Mouse (Mus musculus) liver, embryonic 12.5 days (tissue): ENCODE measurements around the gene Atp6v0a2. TPM values are rescaled to one million over a fixed set of nuclear protein-coding genes. Genes with fewer than 3 reads are reported as not detected.

Experiments
- ATAC-seq: fragments of 200-750 bp; cut with Nextera tagmentation; 2 replicates; pipeline ENCODE4 v1.8.0; 2017; ENCODE audit warnings: moderate number of reproducible peaks, mild to moderate bottlenecking, moderate library complexity
- H3K27ac ChIP-seq: fragments of 300-500 bp; sonication (generic); 2 replicates; pipeline ENCODE4 v1.5.1; 2016; ENCODE audit warnings: mild to moderate bottlenecking
- H3K27me3 ChIP-seq: fragments of 300-500 bp; sonication (generic); replicated peaks from 2 replicates; pipeline ENCODE4 v1.6.1; 2016; ENCODE audit warnings: mild to moderate bottlenecking, moderate library complexity
- H3K36me3 ChIP-seq: fragments of 300-500 bp; sonication (generic); 2 replicates; pipeline ENCODE4 v1.6.1; 2016; ENCODE audit warnings: mild to moderate bottlenecking, moderate library complexity
- H3K4me1 ChIP-seq: fragments of 300-500 bp; sonication (generic); 2 replicates; pipeline ENCODE4 v1.6.1; 2016
- H3K4me2 ChIP-seq: fragments of 300-500 bp; sonication (generic); 2 replicates; pipeline ENCODE4 v1.6.1; 2016; ENCODE audit warnings: mild to moderate bottlenecking, moderate library complexity
- H3K4me3 ChIP-seq: fragments of 300-500 bp; sonication (generic); 2 replicates; pipeline ENCODE4 v1.5.1; 2016; ENCODE audit warnings: mild to moderate bottlenecking, moderate library complexity
- H3K9ac ChIP-seq: fragments of 300-500 bp; sonication (generic); 2 replicates; pipeline ENCODE4 v1.6.1; 2016; ENCODE audit warnings: mild to moderate bottlenecking, moderate library complexity
- H3K9me3 ChIP-seq: fragments of 300-500 bp; sonication (generic); replicated peaks from 2 replicates; pipeline ENCODE4 v1.6.1; 2016; ENCODE audit warnings: mild to moderate bottlenecking, moderate library complexity
- WGBS: fragments of 180-500 bp; shearing (Covaris S2); methylation state at CpG from one replicate; pipeline ENCODE4 v1.1.7; 2016; ENCODE audit not compliant: insufficient replicate concordance; 5-methylcytosine and 5-hydroxymethylcytosine counted together
- polyA plus RNA-seq: library from polyadenylated mRNA; unstranded; fragments of >200 nt; fragmentation: Nextera tagmentation; extraction: Ambion mirVana; gene quantifications from 2 replicates; pipeline ENCODE4 v1.2.1, GENCODE M21; 2016

Gene Atp6v0a2
- polyA plus RNA-seq, 1 experiment from 2014 or later, result 25.5 TPM

GRCm38 (mm10) chr5:124751656-124752055, 123.3 kb downstream of the Atp6v0a2 start:
- Histone ChIP-seq H3K4me2 (no peak overlapping the region), H3K4me3 (no peak overlapping the region), H3K27ac (no peak overlapping the region), H3K27me3 (no peaks in the 10 kb centered on the region), H3K9me3 (no peaks in the 10 kb centered on the region), H3K4me1 (no peaks in the 10 kb centered on the region), H3K9ac (no peak overlapping the region), H3K36me3 (no peaks in the 10 kb centered on the region)
- ATAC-seq, result no peak
- WGBS, result 83% methylated on average over 9 of the region's 9 CpGs

GRCm38 (mm10) chr5:124761011-124761410, 132.6 kb downstream of the Atp6v0a2 start:
- Histone ChIP-seq H3K36me3 (no peaks in the 10 kb centered on the region), H3K9ac (no peak overlapping the region), H3K4me1 (no peaks in the 10 kb centered on the region), H3K4me3 (no peak overlapping the region), H3K4me2 (no peak overlapping the region), H3K27ac (no peak overlapping the region), H3K9me3 (no peaks in the 10 kb centered on the region), H3K27me3 (peaks cover 6% of the 10 kb centered on the region; the same call in 1 of the 2 replicates)
- WGBS, result 52% methylated on average over 18 of the region's 18 CpGs
- ATAC-seq, result no peak

DNA sequence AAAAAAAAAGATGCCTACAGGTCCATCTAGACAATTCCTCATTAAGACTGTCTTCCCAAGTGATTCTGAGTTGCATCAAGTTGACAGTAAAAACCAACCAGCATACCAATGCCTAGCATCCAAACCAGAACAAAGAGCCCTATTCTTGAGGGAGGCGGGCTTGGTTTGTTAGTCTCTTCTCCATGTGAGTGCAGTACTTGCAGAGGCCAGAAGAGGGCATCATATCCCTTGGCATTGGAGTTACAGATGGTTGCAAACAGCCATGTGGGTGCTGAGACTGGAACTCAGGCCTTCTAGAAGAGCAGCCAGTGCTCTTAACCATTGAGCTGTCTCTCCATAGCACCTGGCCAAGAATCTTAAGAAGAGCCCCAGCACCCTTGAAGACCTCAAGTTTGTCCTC, 133.4 kb downstream of the Atp6v0a2 start:
- 68% methylated on average over 1 of the region's 1 CpGs for WGBS
- no peaks in the 10 kb centered on the region for H3K9me3 ChIP-seq

More for the DNA sequence above, 133.4 kb downstream of the Atp6v0a2 start:
- Histone ChIP-seq H3K9ac (no peak overlapping the region), H3K36me3 (no peaks in the 10 kb centered on the region), H3K4me3 (no peak overlapping the region), H3K4me2 (no peak overlapping the region), H3K27ac (no peak overlapping the region), H3K27me3 (peaks cover 6% of the 10 kb centered on the region; the same call in 1 of the 2 replicates), H3K4me1 (no peaks in the 10 kb centered on the region)
- ATAC-seq, result no peak

Other genes with a start within 250 kb of the Atp6v0a2 start
- 60.1 and 65.7 TPM in 2 replicates for gene Sbno1, start 202.6 kb upstream of the Atp6v0a2 start, polyA plus RNA-seq
- gene Kmt5a, start 188.6 kb upstream of the Atp6v0a2 start, polyA plus RNA-seq, result 85.3 and 95.9 TPM in 2 replicates
- gene Rilpl2, start 150.2 kb upstream of the Atp6v0a2 start, polyA plus RNA-seq, result 9.4 and 11.5 TPM in 2 replicates
- gene Snrnp35, start 145.4 kb upstream of the Atp6v0a2 start, polyA plus RNA-seq, result 17.8 and 18.3 TPM in 2 replicates
- 4.5 and 4.9 TPM in 2 replicates for gene Rilpl1, start 97.2 kb upstream of the Atp6v0a2 start, polyA plus RNA-seq
- gene Tmed2, start 87.9 kb upstream of the Atp6v0a2 start, polyA plus RNA-seq, result 394 and 403 TPM in 2 replicates
- gene Ddx55, start 75.7 kb upstream of the Atp6v0a2 start, polyA plus RNA-seq, result 11.9 and 12.4 TPM in 2 replicates
- 74.6 and 80.1 TPM in 2 replicates for gene Eif2b1, start 49.4 kb upstream of the Atp6v0a2 start, polyA plus RNA-seq
- gene Gtf2h3, start 49.4 kb upstream of the Atp6v0a2 start, polyA plus RNA-seq, result 42.1 and 43.3 TPM in 2 replicates
- 0.01 TPM in 2 replicates for gene Dnah10, start 96.5 kb downstream of the Atp6v0a2 start, polyA plus RNA-seq
- 0.93 and 1.3 TPM in 2 replicates for gene Ccdc92, start 233.8 kb downstream of the Atp6v0a2 start, polyA plus RNA-seq
- 21.3 and 22.6 TPM in 2 replicates for gene Zfp664, start 234.1 kb downstream of the Atp6v0a2 start, polyA plus RNA-seq